Mouse (Mus musculus) retina, postnatal 7 days (tissue): ENCODE results near the gene Ddi2.

Experiments used
- DNase-seq: peaks from one replicate; pipeline ENCODE4 v3.0.0-alpha.2; 2012; ENCODE audit warnings: low read depth, low spot score

The Ddi2 gene

DNA sequence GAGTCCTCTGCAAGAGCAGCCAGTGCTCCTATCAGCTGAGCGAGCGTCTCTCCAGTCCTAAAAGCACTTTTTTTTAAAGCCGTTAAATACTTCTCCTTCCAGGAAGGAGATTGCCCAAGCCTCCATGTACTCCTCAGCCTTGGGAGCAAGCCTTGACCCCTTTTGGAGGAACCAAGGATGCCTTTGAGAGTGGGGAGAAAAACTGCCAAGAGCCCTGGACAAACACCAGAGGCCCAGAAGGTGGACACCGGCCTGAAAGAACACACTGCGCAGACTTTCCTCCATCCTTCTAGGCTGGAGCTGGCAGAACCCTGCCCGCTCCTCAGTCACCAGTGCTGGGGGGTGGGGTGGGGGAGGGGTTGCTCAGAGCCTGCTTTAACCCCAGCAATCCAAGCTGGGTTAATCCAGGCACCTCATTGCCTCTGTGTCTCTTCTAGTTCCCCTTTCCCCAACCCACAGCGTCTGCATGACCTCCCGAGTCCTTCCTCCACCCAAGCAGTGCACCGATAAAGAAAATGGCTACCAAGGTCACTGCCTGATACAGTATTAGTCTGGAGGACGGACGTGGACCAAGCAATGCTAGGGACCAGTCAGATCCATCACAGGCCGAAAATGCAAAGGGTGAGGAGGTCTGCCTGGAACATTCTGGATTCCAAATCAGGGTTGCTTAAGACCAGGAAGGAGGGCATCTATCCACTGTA, 67.2 kb downstream of the Ddi2 start:
- DNase-seq = no peak

DNA sequence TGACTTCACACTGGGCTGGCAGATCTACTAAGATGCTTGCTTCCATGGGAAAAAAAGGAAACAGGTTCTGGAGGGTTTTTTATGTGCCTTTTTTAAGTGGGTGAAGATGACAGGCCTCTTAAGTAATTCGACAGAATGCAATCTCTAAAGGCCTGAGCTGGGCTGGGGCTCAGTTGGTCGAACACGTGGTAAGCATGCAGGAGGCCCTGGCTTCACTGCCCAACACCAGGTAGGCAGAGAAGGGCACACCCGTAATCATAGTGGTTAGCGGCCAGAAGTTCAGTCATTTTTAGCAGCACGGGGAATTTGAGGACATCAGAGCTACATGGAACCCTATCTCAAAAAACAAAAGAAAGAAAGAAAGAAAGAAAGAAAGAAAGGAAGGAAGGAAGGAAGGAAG, 68.7 kb downstream of the Ddi2 start:
- DNase-seq = no peak

DNA sequence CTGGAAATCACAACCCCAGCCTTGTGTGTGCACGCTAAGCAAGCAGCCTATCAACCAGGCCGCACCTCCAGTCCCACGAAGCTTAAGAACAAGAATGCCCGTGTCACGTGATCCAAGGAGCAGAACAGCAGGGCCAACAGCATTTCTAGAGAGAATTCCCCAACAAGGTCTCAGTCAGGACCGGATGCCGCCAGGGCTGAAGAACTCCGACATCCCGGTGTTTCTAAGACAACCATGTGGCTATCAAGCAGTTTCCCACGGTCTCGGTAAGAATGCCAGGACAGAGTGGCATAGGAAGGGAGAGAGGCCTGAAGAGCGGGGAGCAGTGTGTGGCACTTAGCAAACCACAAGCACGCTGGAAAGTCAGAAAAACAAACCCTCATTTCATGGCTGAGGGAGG, 69.4 kb downstream of the Ddi2 start:
- DNase-seq = no peak

DNA sequence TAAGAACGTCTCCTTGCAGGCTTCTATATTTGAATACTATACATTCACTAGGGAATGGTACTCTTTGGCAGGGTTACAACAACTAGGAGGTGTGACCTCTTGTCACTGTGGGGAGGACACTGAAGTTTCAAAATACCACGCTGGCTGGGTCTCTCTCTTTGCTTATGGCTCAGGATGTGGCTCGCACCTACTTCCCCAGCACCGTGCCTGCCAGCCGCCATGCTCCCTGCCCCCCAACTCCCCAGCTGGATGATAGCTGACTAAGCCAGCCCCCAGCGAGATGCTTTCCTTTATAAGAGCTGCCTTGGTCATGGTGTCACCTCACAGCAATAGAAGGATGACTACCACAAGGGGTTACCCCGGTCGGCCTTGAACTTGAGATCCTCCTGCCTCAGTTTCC, 70.2 kb downstream of the Ddi2 start:
- no peak for DNase-seq

DNA sequence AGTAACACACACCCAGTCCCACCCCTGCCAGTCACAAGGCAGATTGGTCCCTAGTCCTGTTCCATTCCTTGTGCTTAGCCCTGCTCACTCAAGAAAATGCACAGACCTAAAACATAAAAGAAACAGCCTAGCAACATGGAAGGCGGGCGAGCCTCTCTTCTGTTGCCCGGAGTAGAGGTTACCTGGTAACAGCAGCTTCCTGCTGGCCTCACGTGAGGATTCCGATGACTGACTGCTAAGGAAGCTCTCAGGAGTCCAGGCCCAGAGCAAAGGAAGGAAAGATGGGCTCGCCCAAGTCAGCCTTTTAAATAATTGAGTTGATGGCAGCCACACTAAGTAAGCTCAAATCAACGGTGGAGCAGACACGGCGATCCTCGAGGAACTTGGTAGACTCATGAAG, 71.3 kb downstream of the Ddi2 start:
- no peak for DNase-seq

DNA sequence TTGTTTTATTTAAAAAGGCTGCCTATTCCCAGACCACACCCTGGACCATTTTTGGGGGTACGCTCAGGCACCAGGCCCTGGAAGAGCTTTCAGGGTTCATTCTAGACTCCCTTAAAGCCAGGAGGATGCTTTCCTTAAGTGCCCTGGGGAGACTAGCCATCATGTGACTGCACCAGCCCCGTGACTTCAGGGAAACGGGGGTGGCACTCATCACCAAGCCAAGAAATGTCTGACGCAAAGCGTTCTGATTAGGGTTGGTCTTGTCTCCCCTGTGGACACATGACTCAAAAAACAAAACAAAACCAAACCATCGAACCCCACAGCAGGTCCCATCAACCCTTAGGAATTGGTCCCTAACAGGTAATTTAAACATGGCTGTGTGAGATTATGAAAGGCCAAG, 71.9 kb downstream of the Ddi2 start:
- DNase-seq = no peak

DNA sequence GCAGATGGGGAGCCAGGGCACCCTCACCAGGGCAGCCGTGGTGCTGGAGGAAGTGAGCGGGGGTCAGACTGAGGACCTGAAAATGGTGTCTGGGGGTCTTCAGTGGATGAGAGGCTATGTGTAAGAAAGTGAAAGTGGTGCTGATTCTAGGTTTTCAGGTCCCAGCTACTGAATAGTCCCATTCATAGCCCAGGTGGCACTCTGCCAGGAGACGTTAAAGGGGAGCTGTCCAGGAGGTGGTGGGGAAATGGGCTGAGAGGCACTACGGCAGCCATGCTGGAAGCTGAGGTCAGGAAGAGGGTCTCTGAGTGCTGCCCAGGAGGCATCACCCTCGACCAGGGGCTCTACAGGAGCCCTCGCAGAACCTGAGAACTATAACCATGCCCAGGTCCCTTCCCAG, 74.0 kb downstream of the Ddi2 start:
- DNase-seq = no peak

DNA sequence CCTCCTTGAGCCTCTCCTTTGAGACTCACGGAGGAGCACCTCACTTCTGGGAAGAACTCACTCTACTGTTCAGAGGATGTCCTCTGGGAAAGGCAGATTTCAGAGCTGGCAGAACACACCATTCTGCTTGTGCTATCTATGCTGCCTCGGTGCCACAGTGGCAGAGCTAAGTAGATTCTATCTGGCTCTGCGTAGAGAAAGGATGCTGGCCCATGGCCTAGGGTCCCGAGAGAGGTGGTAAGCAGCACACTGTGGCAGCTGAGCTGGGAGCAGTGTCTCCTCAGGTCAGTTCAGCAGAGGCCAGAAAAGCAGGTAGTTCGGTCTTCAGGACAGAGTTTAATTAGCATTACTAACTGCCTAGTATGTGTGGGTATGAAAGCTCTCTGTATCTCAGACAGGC, 75.0 kb downstream of the Ddi2 start:
- no peak for DNase-seq

DNA sequence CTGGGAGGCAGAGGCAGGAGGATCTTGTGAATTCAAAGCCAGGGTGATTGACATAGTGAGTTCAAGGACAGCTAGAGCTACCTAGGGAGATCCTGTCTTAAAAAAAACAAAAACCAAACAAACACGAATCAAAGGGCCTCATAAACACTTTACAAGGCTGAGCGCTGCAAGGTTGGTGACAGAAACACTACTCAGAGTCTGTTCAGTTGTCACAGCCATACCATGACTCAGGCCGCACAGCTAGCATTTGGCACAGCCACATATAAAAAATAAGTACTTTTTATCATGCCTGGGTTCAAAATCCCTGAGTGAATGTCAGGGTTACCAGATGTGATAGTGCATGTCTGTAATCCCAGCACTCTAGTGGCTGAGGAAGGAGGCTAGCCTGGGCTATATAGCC, 76.0 kb downstream of the Ddi2 start:
- no peak for DNase-seq

DNA sequence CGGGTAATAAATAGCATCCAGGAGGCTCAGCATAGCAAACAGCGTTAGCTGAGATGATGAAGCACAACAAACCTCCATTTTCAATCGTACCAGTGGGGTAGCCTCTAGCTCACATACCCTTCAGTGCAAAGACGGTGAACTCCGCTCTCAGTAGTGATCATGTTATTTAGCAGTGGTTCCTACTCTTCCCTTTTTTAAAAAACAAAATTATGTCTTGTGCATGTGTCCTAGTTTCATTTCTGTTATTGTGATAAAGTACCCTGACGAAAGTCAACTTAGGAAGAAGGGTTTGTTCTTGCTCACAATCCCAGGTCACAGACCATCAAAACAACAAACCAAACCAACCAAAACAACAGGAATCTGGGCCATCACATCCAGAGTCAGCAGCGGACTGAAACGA, 77.2 kb downstream of the Ddi2 start:
- DNase-seq = no peak

DNA sequence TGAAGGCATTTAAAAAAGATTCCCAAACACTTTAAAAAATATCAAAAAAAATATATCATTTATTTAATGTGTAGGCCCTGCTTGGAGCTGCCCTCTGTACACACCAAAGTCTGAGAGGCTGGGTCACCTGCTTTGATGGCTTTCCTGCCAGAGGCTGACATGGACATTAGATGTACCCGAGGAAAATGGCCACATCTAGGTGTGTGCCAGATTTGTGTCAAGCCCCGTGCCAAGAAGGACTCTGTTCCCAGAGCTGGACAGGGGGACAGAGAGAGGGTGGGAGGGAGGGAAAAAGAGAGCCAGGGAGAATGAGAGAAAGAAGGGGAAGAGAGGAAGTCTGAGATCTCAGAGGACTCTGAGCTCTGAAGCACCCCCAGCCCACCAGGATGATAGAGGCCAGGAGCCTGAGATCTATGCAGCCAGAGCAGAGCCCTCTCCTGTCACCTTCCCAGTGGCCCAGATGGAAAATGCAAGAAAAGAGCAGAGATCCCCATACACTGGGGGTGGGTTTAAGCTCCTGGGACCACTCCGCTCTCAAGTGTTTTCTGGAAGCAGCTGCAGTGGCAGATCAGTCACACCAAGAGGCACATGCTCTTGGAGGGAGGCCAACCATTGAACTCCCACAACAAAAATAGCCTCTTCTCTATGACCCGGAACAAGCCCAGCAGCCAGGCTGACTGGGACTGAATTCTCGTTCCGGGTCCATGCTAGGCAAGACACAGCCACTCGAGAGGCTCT, 79.9 kb downstream of the Ddi2 start:
- DNase-seq = no peak

DNA sequence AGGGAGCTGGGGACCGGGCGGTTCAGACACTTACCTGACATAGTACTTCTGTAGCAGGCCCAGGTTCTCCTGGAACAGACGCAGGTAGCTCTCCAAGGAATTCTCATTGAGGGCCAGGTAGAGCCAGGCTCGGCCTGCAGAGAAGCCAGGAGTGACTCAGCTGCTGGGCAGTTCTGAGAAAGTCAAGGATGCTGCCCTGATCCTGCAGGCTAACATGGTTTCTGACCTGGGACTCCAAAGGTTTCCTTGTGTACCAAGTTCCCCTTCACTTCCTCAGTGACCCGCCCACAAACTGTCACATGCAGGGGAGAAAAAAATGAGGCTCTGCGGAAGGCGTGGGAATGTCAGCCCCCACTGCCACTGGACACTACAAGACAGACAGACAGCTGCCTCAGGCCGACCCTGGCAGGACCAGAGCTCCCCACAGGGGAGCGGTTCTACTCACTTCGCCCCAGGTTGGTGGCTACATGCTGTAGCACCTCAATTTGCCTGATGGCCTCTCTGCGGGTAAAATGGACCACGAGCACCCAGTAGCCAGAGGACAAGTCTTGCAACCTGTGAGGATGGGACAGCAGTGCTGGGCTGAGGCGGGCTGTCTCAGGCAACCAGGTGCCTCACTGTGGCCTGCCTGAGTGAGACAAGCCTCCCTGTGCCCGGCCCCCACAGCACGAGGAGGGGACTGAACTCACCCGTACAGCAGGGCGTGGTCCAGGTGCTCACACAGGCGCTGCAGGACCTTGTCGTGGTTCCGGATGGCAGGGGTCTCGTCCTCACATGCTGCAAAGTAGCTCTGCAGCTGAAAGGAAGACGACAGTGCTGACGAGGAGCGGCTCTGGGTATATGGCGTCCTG, 81.0 kb downstream of the Ddi2 start:
- no peak for DNase-seq

DNA sequence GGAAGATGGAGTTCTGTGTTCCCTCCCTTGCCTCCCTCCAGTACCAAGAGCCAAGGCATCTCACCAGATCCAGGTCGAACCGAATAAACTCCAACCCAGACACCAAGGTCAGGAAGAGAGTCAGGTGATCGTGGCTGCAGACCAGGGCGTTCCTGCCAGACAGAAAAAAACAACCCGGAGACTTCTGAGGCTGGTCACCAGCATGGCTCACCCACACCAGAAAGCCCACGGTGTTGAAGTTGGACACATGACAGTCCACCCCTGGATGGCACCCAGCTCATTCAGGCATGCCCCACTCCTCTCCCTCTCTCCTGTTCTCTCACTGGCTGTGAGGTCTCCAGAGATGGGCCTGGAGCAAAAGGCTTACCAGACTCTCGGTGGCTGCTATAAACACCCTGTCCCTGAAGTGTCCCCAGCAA, 81.9 kb downstream of the Ddi2 start:
- no peak for DNase-seq

DNA sequence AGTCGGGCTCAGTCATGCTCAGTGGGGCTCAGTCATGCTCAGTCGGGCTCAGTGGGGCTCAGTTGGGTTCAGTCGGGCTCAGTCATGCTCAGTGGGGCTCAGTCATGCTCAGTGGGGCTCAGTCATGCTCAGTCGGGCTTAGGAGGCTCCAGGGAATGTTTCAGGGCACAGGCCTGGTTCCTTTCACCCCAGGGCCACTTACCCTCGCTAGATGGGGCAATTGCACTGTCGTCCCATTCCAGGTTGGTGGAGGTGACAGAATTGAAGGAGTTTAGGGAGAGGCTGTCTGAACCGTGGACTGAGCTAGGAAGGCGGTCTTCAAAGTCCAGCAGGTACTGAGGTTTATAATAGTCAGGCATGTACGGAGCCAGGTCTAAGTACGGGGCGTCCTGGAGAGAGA, 83.7 kb downstream of the Ddi2 start:
- no peak for DNase-seq

DNA sequence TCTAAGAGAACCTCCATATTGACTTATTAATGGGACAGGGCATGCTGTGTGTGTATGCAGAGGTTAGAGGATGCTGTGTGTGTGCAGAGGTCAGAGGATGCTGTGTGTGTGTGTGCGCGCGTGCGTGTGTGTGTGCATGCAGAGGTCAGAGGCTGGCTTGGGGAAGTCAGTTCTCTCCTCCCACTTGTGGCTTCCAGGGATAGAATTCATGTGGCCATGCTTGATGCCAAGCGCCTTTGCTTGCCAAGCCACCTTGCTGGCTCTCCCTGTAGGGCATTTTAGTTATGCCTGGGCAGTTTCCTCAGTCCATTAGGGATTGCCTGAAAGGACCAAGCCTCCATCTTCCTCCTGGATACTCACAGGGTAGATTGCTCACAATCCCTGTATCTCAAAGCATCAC, 86.5 kb downstream of the Ddi2 start:
- no peak for DNase-seq

DNA sequence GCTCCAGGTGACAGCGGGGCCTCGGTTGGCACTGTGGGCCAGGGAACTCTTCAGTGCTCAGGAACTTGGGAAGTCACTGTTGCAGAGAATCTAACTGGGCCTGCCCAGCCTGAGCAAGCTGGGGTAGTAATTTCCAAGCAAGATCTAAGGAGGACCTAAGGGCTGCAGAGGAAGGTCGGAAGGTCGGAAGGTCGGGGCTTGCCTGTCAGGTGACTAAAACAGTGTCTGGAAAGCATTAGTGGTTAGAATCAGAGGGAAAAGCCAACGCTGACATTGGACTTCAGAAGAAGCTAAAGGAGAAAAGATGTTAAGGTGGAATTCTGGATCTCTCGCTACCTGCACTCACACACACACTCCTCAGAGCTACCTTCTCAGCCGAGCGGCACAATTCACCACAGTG, 87.2 kb downstream of the Ddi2 start:
- DNase-seq = no peak

DNA sequence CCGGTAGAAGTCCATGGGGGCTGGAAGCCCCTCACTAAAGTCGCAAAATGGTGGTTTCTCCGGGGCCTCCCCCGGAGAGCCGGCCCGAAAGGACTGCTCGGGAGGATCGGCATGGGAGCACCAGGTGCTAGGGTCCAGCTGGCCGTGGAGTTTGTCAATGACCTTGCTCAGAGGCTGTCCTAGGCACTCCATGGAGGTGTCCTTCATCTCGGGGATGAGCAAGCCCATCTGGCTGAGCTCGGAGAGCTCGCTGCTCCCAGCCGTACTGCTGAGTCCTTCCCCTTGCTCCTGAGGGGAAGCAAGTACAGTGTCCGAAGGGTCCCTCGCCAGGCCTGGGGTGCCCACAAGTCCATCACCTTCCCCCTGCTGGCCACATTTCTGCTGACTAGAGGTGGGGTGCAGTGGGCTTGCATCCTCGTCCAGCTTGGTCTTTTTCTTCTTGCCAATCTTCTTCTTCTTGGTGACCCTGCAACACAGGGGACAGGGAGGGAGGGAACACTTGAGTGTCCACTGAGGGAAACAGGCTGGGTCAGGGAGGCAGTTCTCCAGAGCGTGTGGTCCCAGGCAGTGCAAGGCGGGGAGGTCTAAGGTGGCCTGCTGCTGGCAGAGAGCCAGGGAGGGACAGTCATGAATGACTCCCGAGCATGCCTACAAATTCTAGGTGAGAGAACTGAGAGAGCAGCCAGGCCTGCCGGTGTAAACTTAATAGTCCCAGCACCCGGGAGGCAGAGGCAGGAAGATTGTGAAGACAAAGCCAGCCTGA, 90.9 kb downstream of the Ddi2 start:
- DNase-seq = no peak

DNA sequence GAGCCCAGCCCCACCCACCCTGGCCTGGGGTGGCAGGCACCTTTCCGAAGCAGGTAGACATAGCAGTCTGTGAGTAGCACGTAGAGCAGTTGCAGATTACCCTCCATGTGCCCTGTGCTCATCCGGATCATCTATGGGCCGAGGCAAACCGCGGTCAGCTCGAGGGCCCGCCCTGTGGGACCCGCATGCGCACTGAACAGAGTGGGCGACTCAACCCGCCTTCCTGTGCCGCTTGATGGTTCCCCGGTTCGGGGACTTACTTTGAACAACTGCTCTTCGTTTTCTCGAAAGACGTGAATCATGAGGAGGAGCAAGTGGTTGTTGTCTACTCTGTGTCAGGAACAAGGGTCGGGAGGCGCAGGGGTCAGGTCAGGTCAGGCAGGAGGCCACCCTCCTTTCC, 92.0 kb downstream of the Ddi2 start:
- no peak for DNase-seq

DNA sequence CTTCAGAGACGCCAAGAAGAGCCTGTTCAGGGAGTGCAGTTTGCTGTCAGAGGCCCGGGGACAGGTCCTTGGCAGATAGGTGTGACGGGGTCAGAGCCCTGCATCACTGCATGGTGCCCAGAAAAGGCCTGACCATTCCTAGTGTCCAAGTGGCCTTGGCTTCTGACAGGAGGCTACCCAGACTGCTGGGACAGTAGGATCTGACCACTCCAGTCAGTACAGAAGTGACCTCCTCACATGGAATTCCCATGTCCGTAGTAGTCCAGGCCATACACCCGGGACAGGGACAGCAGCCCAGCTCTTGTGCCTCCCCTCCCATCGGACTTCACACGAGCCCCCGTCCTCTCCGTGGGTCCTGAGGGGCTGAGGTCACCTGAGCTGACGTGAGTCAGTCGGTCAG, 93.2 kb downstream of the Ddi2 start:
- DNase-seq = no peak

DNA sequence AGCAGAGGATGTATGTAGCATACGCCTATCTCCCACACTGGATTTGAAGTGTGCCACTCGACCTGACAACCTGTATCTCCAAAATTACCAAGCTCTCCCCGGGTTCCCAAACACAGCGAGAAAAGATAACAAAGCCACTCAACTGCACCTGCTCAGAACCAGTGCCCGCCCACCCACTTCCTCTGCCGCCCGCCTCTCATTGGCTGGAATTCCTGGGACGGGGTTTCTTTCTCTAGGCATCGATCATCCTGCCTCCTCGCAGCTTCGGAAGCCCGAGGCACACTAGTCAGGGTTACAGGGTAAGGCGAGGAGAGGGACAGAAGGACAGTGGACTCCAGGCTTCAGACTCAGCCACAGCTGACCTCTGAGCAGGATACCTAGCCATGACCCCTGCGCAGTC, 94.6 kb downstream of the Ddi2 start:
- no peak for DNase-seq
